Mouse (Mus musculus): ENCODE measurements around the gene Akap7. TPM values are rescaled to one million over a fixed set of nuclear protein-coding genes. Genes with fewer than 3 reads are reported as not detected.

Gene Akap7
- polyA plus RNA-seq (2016; fragmentation: Nextera tagmentation; extraction: Ambion mirVana) = 23.2 and 25.7 TPM in 2 replicates

- 74% methylated on average over 9 of the region's 9 CpGs for WGBS (ENCODE audit: insufficient replicate concordance)
- Histone ChIP-seq H3K9me3 (replicated peaks) (no peaks in the 10 kb centered on the region), H3K27me3 (replicated peaks) (no peaks in the 10 kb centered on the region), H3K9ac (no peak within 1 kb of the TSS), H3K4me2 (no peak within 1 kb of the TSS), H3K36me3 (no peaks in the 10 kb centered on the region), H3K4me1 (peaks cover 8% of the 10 kb centered on the region; the same call in 1 of the 2 replicates), H3K27ac (no peak within 1 kb of the TSS), H3K4me3 (no peak within 1 kb of the TSS)
- ATAC-seq = no peak
These were observed at the start of gene Akap7 for GRCm38 (mm10) chr10:25307770-25308169. Akap7 (minus strand) TSS chr10:25307870.

GRCm38 (mm10) chr10:25354390-25354789 lies 46.7 kb upstream of the Akap7 start:
- H3K9me3 ChIP-seq (replicated peaks) = no peaks in the 10 kb centered on the region
- H3K4me2 ChIP-seq = no peak overlapping the region
- no peak overlapping the region for H3K27ac ChIP-seq
- H3K4me3 ChIP-seq = no peak overlapping the region
- ATAC-seq = no peak
- 80% methylated on average over 7 of the region's 7 CpGs for WGBS (ENCODE audit: insufficient replicate concordance)
- H3K27me3 ChIP-seq (replicated peaks) = 0 out of 2 replicates have a peak, but pooled peaks cover 6% of the 10 kb centered on the region
- H3K9ac ChIP-seq = no peak overlapping the region
- H3K36me3 ChIP-seq = no peaks in the 10 kb centered on the region
- H3K4me1 ChIP-seq = peaks cover 4% of the 10 kb centered on the region

- no peak overlapping the region for H3K4me3 ChIP-seq
- no peaks in the 10 kb centered on the region for H3K4me1 ChIP-seq
- 66% methylated on average over 3 of the region's 3 CpGs for WGBS (ENCODE audit: insufficient replicate concordance)
- no peak overlapping the region for H3K27ac ChIP-seq
- no peaks in the 10 kb centered on the region for H3K36me3 ChIP-seq
- H3K4me2 ChIP-seq = no peak overlapping the region
- no peak for ATAC-seq
- no peaks in the 10 kb centered on the region for H3K9me3 ChIP-seq (replicated peaks)
- H3K9ac ChIP-seq = no peak overlapping the region
- H3K27me3 ChIP-seq (replicated peaks) = 0 out of 2 replicates have a peak, but pooled peaks cover 6% of the 10 kb centered on the region
These were observed 46.3 kb upstream of the Akap7 start for GRCm38 (mm10) chr10:25353941-25354340.

GRCm38 (mm10) chr10:25342801-25343200 lies 35.1 kb upstream of the Akap7 start:
- H3K4me3 ChIP-seq = no peak overlapping the region

GRCm38 (mm10) chr10:25340675-25341074 lies 33.0 kb upstream of the Akap7 start:
- H3K4me3 ChIP-seq = no peak overlapping the region
- H3K27ac ChIP-seq = no peak overlapping the region
- no peaks in the 10 kb centered on the region for H3K27me3 ChIP-seq (replicated peaks)
- no peaks in the 10 kb centered on the region for H3K4me1 ChIP-seq
- WGBS (ENCODE audit: insufficient replicate concordance) = 82% methylated on average over 5 of the region's 5 CpGs
- H3K36me3 ChIP-seq = no peaks in the 10 kb centered on the region
- H3K4me2 ChIP-seq = no peak overlapping the region
- no peak for ATAC-seq
- H3K9me3 ChIP-seq (replicated peaks) = no peaks in the 10 kb centered on the region
- H3K9ac ChIP-seq = no peak overlapping the region

More at GRCm38 (mm10) chr10:25342801-25343200, 35.1 kb upstream of the Akap7 start:
- H3K9ac ChIP-seq = no peak overlapping the region
- no peaks in the 10 kb centered on the region for H3K27me3 ChIP-seq (replicated peaks)
- H3K9me3 ChIP-seq (replicated peaks) = no peaks in the 10 kb centered on the region
- ATAC-seq = no peak
- H3K27ac ChIP-seq = no peak overlapping the region
- no peaks in the 10 kb centered on the region for H3K4me1 ChIP-seq
- H3K4me2 ChIP-seq = no peak overlapping the region
- no peaks in the 10 kb centered on the region for H3K36me3 ChIP-seq

- no peak for ATAC-seq
- H3K4me3 ChIP-seq = no peak overlapping the region
- WGBS (ENCODE audit: insufficient replicate concordance) = 63% methylated on average over 4 of the region's 4 CpGs
These were observed 25.9 kb upstream of the Akap7 start for GRCm38 (mm10) chr10:25333390-25334079.

GRCm38 (mm10) chr10:25331321-25332049 lies 23.8 kb upstream of the Akap7 start:
- no peak for ATAC-seq
- no peaks in the 10 kb centered on the region for H3K27me3 ChIP-seq (replicated peaks)
- H3K4me3 ChIP-seq = no peak overlapping the region
- H3K4me2 ChIP-seq = no peak overlapping the region
- no peaks in the 10 kb centered on the region for H3K36me3 ChIP-seq
- H3K27ac ChIP-seq = no peak overlapping the region
- no peak overlapping the region for H3K9ac ChIP-seq
- H3K9me3 ChIP-seq (replicated peaks) = no peaks in the 10 kb centered on the region
- WGBS (ENCODE audit: insufficient replicate concordance) = 61% methylated on average over 9 of the region's 9 CpGs
- H3K4me1 ChIP-seq = no peaks in the 10 kb centered on the region

More at GRCm38 (mm10) chr10:25333390-25334079, 25.9 kb upstream of the Akap7 start:
- no peak overlapping the region for H3K4me2 ChIP-seq
- H3K27ac ChIP-seq = no peak overlapping the region
- no peaks in the 10 kb centered on the region for H3K9me3 ChIP-seq (replicated peaks)
- H3K9ac ChIP-seq = no peak overlapping the region
- H3K36me3 ChIP-seq = no peaks in the 10 kb centered on the region
- no peaks in the 10 kb centered on the region for H3K4me1 ChIP-seq
- no peaks in the 10 kb centered on the region for H3K27me3 ChIP-seq (replicated peaks)

- H3K4me2 ChIP-seq = no peak overlapping the region
- no peaks in the 10 kb centered on the region for H3K36me3 ChIP-seq
- no peaks in the 10 kb centered on the region for H3K4me1 ChIP-seq
- WGBS (ENCODE audit: insufficient replicate concordance) = 74% methylated on average over 7 of the region's 7 CpGs
- H3K9ac ChIP-seq = no peak overlapping the region
- ATAC-seq = no peak
- H3K4me3 ChIP-seq = no peak overlapping the region
- H3K27ac ChIP-seq = no peak overlapping the region
- H3K9me3 ChIP-seq (replicated peaks) = no peaks in the 10 kb centered on the region
- H3K27me3 ChIP-seq (replicated peaks) = no peaks in the 10 kb centered on the region
These were observed 22.4 kb upstream of the Akap7 start for GRCm38 (mm10) chr10:25330094-25330493.

GRCm38 (mm10) chr10:25327511-25327910 lies 19.8 kb upstream of the Akap7 start:
- Histone ChIP-seq H3K4me1 (no peaks in the 10 kb centered on the region), H3K27me3 (replicated peaks) (no peaks in the 10 kb centered on the region), H3K9me3 (replicated peaks) (no peaks in the 10 kb centered on the region), H3K36me3 (no peaks in the 10 kb centered on the region), H3K4me2 (no peak overlapping the region), H3K27ac (no peak overlapping the region), H3K9ac (no peak overlapping the region), H3K4me3 (no peak overlapping the region)
- ATAC-seq = peak; percentile 47; the same call in 1 of the 2 replicates
- WGBS (ENCODE audit: insufficient replicate concordance) = 67% methylated on average over 6 of the region's 6 CpGs

GRCm38 (mm10) chr10:25325690-25326089 lies 18.0 kb upstream of the Akap7 start:
- Histone ChIP-seq H3K27ac (no peak overlapping the region), H3K4me1 (no peaks in the 10 kb centered on the region), H3K9me3 (replicated peaks) (no peaks in the 10 kb centered on the region), H3K4me2 (no peak overlapping the region), H3K4me3 (no peak overlapping the region), H3K36me3 (no peaks in the 10 kb centered on the region), H3K27me3 (replicated peaks) (no peaks in the 10 kb centered on the region), H3K9ac (no peak overlapping the region)
- ATAC-seq = no peak
- WGBS (ENCODE audit: insufficient replicate concordance) = 83% methylated on average over 4 of the region's 4 CpGs

- ATAC-seq = no peak
- no peaks in the 10 kb centered on the region for H3K4me1 ChIP-seq
- WGBS (ENCODE audit: insufficient replicate concordance) = 68% methylated on average over 4 of the region's 4 CpGs
- H3K27ac ChIP-seq = no peak overlapping the region
- no peaks in the 10 kb centered on the region for H3K9me3 ChIP-seq (replicated peaks)
- H3K4me2 ChIP-seq = no peak overlapping the region
- H3K4me3 ChIP-seq = no peak overlapping the region
- H3K9ac ChIP-seq = no peak overlapping the region
- no peaks in the 10 kb centered on the region for H3K27me3 ChIP-seq (replicated peaks)
- no peaks in the 10 kb centered on the region for H3K36me3 ChIP-seq
These were observed 13.5 kb upstream of the Akap7 start for GRCm38 (mm10) chr10:25321198-25321597.

GRCm38 (mm10) chr10:25319531-25319930 lies 11.9 kb upstream of the Akap7 start:
- no peak for ATAC-seq
- Histone ChIP-seq H3K4me2 (no peak overlapping the region), H3K9ac (no peak overlapping the region), H3K36me3 (no peaks in the 10 kb centered on the region), H3K27me3 (replicated peaks) (no peaks in the 10 kb centered on the region), H3K4me3 (no peak overlapping the region), H3K27ac (no peak overlapping the region), H3K9me3 (replicated peaks) (no peaks in the 10 kb centered on the region), H3K4me1 (no peaks in the 10 kb centered on the region)

Data from liver, embryonic 12.5 days (tissue).